Mouse (Mus musculus) lung, embryonic 15.5 days (tissue): ENCODE results near the gene 4933406M09Rik. TPM values are rescaled to one million over a fixed set of nuclear protein-coding genes. Genes with fewer than 3 reads are reported as not detected.

Source experiments
- ATAC-seq: fragments of 200-750 bp; cut with Nextera tagmentation; 2 replicates; pipeline ENCODE4 v1.8.0; 2017; ENCODE audit warnings: moderate number of reproducible peaks, borderline replicate concordance; ENCODE audit not compliant: low FRiP score, low TSS enrichment; ENCODE audit errors: extremely low read depth
- H3K27ac ChIP-seq: fragments of 300-500 bp; sonication (generic); 2 replicates; pipeline ENCODE4 v1.5.1; 2015; ENCODE audit warnings: moderate library complexity, mild to moderate bottlenecking, inconsistent platforms
- H3K27me3 ChIP-seq: fragments of 300-500 bp; sonication (generic); 2 replicates; pipeline ENCODE4 v1.6.1; 2015; ENCODE audit warnings: inconsistent platforms
- H3K36me3 ChIP-seq: fragments of 300-500 bp; sonication (generic); 2 replicates; pipeline ENCODE4 v1.6.1; 2015; ENCODE audit warnings: inconsistent platforms
- H3K4me1 ChIP-seq: fragments of 300-500 bp; sonication (generic); 2 replicates; pipeline ENCODE4 v1.6.1; 2015; ENCODE audit warnings: inconsistent platforms
- H3K4me2 ChIP-seq: fragments of 300-500 bp; sonication (generic); 2 replicates; pipeline ENCODE4 v1.6.1; 2015; ENCODE audit warnings: inconsistent platforms, mild to moderate bottlenecking, moderate library complexity
- H3K4me3 ChIP-seq: fragments of 300-500 bp; sonication (generic); 2 replicates; pipeline ENCODE4 v1.5.1; 2015; ENCODE audit warnings: mild to moderate bottlenecking, inconsistent platforms
- H3K9ac ChIP-seq: fragments of 300-500 bp; sonication (generic); 2 replicates; pipeline ENCODE4 v1.6.1; 2015; ENCODE audit warnings: inconsistent platforms
- H3K9me3 ChIP-seq: fragments of 300-500 bp; sonication (generic); 2 replicates; pipeline ENCODE4 v1.6.1; 2016; ENCODE audit warnings: inconsistent platforms
- WGBS: fragments of 180-500 bp; shearing (Covaris S2); methylation state at CpG from one replicate; pipeline ENCODE4 v1.1.7; 2015; 5-methylcytosine and 5-hydroxymethylcytosine counted together
- polyA plus RNA-seq: library from polyadenylated mRNA; unstranded; fragments of >200 nt; fragmentation: Nextera tagmentation; extraction: Ambion mirVana; gene quantifications from 2 replicates; pipeline ENCODE4 v1.2.1, GENCODE M21; 2015

4933406M09Rik gene
- polyA plus RNA-seq, 1 experiment from 2014 or later, result not detected

- no peaks in the 10 kb centered on the region for H3K27me3 ChIP-seq
- H3K4me3 ChIP-seq, result no peak overlapping the region
- no peaks in the 10 kb centered on the region for H3K9me3 ChIP-seq
- no peak overlapping the region for H3K4me2 ChIP-seq
- peaks cover 8% of the 10 kb centered on the region; the same call in 1 of the 2 replicates for H3K36me3 ChIP-seq
- H3K9ac ChIP-seq, result no peak overlapping the region
- H3K27ac ChIP-seq, result no peak overlapping the region
- ATAC-seq, result no peak
- peaks cover 62% of the 10 kb centered on the region for H3K4me1 ChIP-seq
- 84% methylated on average over 2 of the region's 2 CpGs for WGBS
Measured at GRCm38 (mm10) chr1:134418414-134418975, 32.8 kb downstream of the 4933406M09Rik start.

DNA sequence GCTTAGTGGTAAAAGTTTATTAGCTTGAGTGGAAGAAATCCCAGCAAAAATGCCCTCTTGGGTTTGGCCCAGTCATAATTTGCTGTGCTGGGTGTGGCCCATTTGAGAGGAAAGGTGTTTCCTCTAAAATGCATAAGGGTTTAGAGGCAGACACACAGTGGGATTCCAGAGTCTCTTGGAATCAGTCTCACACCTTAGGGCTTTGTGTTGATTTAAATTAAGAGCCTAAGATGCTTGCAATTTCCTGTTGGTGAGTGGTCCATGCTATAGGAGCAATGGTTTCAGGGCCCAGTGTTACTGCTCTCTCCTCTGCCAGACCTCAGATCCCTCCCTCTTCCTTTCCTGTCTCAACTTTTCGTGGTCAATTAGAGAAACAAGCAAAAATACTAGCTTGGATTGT is 33.4 kb downstream of the 4933406M09Rik start:
- Histone ChIP-seq H3K9me3 (no peaks in the 10 kb centered on the region), H3K9ac (no peak overlapping the region), H3K27ac (no peak overlapping the region), H3K36me3 (peaks cover 14% of the 10 kb centered on the region; the same call in 1 of the 2 replicates), H3K4me2 (no peak overlapping the region; the same call in 1 of the 2 replicates), H3K27me3 (no peaks in the 10 kb centered on the region), H3K4me1 (peaks cover 60% of the 10 kb centered on the region), H3K4me3 (no peak overlapping the region)
- 38% methylated on average over 1 of the region's 1 CpGs for WGBS
- no peak for ATAC-seq

GRCm38 (mm10) chr1:134419751-134420458 is 34.2 kb downstream of the 4933406M09Rik start:
- 22% methylated on average over 5 of the region's 5 CpGs for WGBS
- Histone ChIP-seq H3K27ac (0 out of 2 replicates have a peak overlapping the region, but pooled peaks have one; percentile 23), H3K4me2 (no peak overlapping the region; the same call in 1 of the 2 replicates), H3K4me3 (no peak overlapping the region), H3K27me3 (no peaks in the 10 kb centered on the region), H3K9me3 (no peaks in the 10 kb centered on the region), H3K36me3 (peaks cover 22% of the 10 kb centered on the region), H3K4me1 (peaks cover 55% of the 10 kb centered on the region), H3K9ac (no peak overlapping the region)
- no peak for ATAC-seq

DNA sequence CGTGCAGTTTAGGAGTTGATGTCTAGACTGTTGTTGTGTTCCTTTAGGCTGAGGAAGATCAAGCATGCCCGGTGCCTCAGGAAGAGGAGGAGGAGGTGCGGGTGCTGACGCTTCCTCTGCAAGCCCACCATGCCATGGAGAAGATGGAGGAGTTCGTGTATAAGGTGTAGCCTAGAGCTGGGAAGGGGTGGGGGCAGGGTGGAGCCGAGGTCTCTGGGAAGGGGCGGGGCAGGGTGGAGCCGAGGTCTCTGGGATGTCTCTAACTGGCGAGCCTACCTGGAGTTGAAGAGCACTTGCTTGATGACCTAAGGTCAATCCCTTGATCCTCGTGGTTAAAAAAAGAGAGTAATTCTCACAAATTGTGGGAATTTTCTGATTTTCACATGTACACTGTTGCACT is 38.2 kb downstream of the 4933406M09Rik start:
- peaks cover 30% of the 10 kb centered on the region for H3K4me1 ChIP-seq
- peaks cover 62% of the 10 kb centered on the region for H3K36me3 ChIP-seq
- 53% methylated on average over 10 of the region's 10 CpGs for WGBS
- no peak overlapping the region for H3K4me3 ChIP-seq
- no peak overlapping the region for H3K27ac ChIP-seq
- H3K9ac ChIP-seq, result no peak overlapping the region
- H3K9me3 ChIP-seq, result no peaks in the 10 kb centered on the region
- ATAC-seq, result no peak
- no peaks in the 10 kb centered on the region for H3K27me3 ChIP-seq
- H3K4me2 ChIP-seq, result no peak overlapping the region

DNA sequence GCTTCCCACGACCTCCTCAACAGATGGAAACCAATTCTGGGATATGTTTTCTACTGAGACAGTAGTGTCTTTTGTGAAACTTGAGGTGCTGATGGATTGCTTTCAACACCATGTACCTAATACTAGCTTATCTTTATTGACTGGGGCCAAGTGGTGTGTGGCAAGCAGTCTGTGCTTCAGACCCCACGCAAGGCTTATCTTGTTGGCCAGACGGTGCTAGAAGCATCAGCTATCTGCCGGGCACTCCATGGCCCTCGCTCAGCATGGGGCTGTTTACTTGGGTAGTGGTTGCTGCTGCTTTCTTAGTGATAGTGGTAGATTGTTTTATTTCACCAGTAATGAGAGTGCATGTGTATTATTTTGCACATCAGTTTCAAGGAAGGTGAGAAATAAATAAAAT is 40.5 kb downstream of the 4933406M09Rik start:
- 59% methylated on average over 5 of the region's 5 CpGs for WGBS
- ATAC-seq, result peak; percentile 64; the same call in 1 of the 2 replicates

GRCm38 (mm10) chr1:134433002-134433401 is 47.3 kb downstream of the 4933406M09Rik start:
- no peak for ATAC-seq
- 78% methylated on average over 10 of the region's 10 CpGs for WGBS
- Histone ChIP-seq H3K9me3 (no peaks in the 10 kb centered on the region), H3K4me3 (no peak overlapping the region), H3K9ac (no peak overlapping the region), H3K27ac (no peak overlapping the region), H3K4me2 (no peak overlapping the region), H3K36me3 (peaks cover 45% of the 10 kb centered on the region), H3K4me1 (no peaks in the 10 kb centered on the region), H3K27me3 (no peaks in the 10 kb centered on the region)

More for the DNA sequence above, 40.5 kb downstream of the 4933406M09Rik start:
- no peak overlapping the region for H3K9ac ChIP-seq
- H3K27me3 ChIP-seq, result no peaks in the 10 kb centered on the region
- peaks cover 6% of the 10 kb centered on the region for H3K4me1 ChIP-seq
- H3K9me3 ChIP-seq, result no peaks in the 10 kb centered on the region
- H3K4me2 ChIP-seq, result no peak overlapping the region
- H3K36me3 ChIP-seq, result peaks cover 80% of the 10 kb centered on the region
- H3K27ac ChIP-seq, result no peak overlapping the region
- no peak overlapping the region for H3K4me3 ChIP-seq

GRCm38 (mm10) chr1:134433473-134433872 is 47.7 kb downstream of the 4933406M09Rik start:
- peaks cover 40% of the 10 kb centered on the region for H3K36me3 ChIP-seq
- no peaks in the 10 kb centered on the region for H3K9me3 ChIP-seq
- WGBS, result 90% methylated on average over 4 of the region's 4 CpGs
- ATAC-seq, result no peak
- H3K4me2 ChIP-seq, result no peak overlapping the region
- no peak overlapping the region for H3K4me3 ChIP-seq
- H3K9ac ChIP-seq, result no peak overlapping the region
- no peaks in the 10 kb centered on the region for H3K27me3 ChIP-seq
- H3K27ac ChIP-seq, result no peak overlapping the region
- no peaks in the 10 kb centered on the region for H3K4me1 ChIP-seq

GRCm38 (mm10) chr1:134435414-134435813 is 49.7 kb downstream of the 4933406M09Rik start:
- WGBS, result 35% methylated on average over 4 of the region's 4 CpGs
- no peaks in the 10 kb centered on the region for H3K4me1 ChIP-seq
- no peak for ATAC-seq

GRCm38 (mm10) chr1:134440437-134440836 is 54.7 kb downstream of the 4933406M09Rik start:
- H3K36me3 ChIP-seq, result no peaks in the 10 kb centered on the region
- H3K27ac ChIP-seq, result no peak overlapping the region
- 74% methylated on average over 6 of the region's 6 CpGs for WGBS

More at GRCm38 (mm10) chr1:134435414-134435813, 49.7 kb downstream of the 4933406M09Rik start:
- H3K4me2 ChIP-seq, result no peak overlapping the region
- no peak overlapping the region for H3K9ac ChIP-seq
- no peak overlapping the region for H3K27ac ChIP-seq
- H3K36me3 ChIP-seq, result peaks cover 25% of the 10 kb centered on the region
- H3K9me3 ChIP-seq, result no peaks in the 10 kb centered on the region
- H3K27me3 ChIP-seq, result no peaks in the 10 kb centered on the region
- no peak overlapping the region for H3K4me3 ChIP-seq

More at GRCm38 (mm10) chr1:134440437-134440836, 54.7 kb downstream of the 4933406M09Rik start:
- Histone ChIP-seq H3K9ac (no peak overlapping the region), H3K4me3 (no peak overlapping the region), H3K27me3 (no peaks in the 10 kb centered on the region), H3K9me3 (no peaks in the 10 kb centered on the region), H3K4me2 (no peak overlapping the region), H3K4me1 (no peaks in the 10 kb centered on the region)
- no peak for ATAC-seq

Other genes starting within 250 kb of the 4933406M09Rik start
- 0.60 and 1.1 TPM in 2 replicates for gene Chil1, start 203.8 kb upstream of the 4933406M09Rik start, polyA plus RNA-seq
- gene Mybph, start 192.5 kb upstream of the 4933406M09Rik start, polyA plus RNA-seq, result 0.16 and 0.50 TPM in 2 replicates
- gene Adora1, start 150.5 kb upstream of the 4933406M09Rik start, polyA plus RNA-seq, result 2.5 and 4.0 TPM in 2 replicates
- gene Myog, start 96.0 kb upstream of the 4933406M09Rik start, polyA plus RNA-seq, result 0.41 and 2.1 TPM in 2 replicates
- gene Ppfia4, start 53.0 kb upstream of the 4933406M09Rik start, polyA plus RNA-seq, result 3.0 and 3.1 TPM in 2 replicates
- gene Tmem183a, start 24.0 kb upstream of the 4933406M09Rik start, polyA plus RNA-seq, result 91.2 and 93.4 TPM in 2 replicates
- gene Cyb5r1, start 19.6 kb downstream of the 4933406M09Rik start, polyA plus RNA-seq, result 39.7 and 42.9 TPM in 2 replicates
- gene Adipor1, start 29.4 kb downstream of the 4933406M09Rik start, polyA plus RNA-seq, result 89.4 and 90.3 TPM in 2 replicates
- gene Klhl12, start 69.6 kb downstream of the 4933406M09Rik start, polyA plus RNA-seq, result 27.3 and 29.3 TPM in 2 replicates
- 34.8 and 39.0 TPM in 2 replicates for gene Rabif, start 108.7 kb downstream of the 4933406M09Rik start, polyA plus RNA-seq
- gene Mgat4e, start 163.7 kb downstream of the 4933406M09Rik start, polyA plus RNA-seq, result not detected in 2 replicates
- gene Kdm5b, start 174.2 kb downstream of the 4933406M09Rik start, polyA plus RNA-seq, result 50.0 and 50.5 TPM in 2 replicates